Mouse (Mus musculus): ENCODE results near the gene Gm527. TPM values are rescaled to one million over a fixed set of nuclear protein-coding genes. Genes with fewer than 3 reads are reported as not detected.

The Gm527 gene
- total and polyA plus RNA-seq, 2 experiments = 0.27 to 1.3 TPM

DNA sequence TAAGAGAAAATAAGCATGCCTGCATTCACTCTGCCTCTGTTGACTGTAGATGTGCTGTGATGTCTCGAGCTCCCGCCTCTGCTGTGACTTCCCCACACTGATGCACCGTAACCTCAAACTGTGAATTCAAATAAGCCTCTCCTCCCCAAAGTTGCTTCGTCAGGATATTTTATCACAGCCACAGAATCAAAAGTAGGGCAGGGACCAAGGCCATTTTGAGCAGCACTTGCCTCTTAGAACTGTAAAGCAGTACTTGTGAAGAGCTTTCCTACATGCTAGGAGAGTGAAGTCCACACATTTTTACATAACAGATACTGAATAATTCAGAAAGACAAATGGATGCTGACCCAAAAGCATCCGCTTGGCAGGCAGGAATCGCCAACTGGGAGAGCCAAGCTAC, 4.7 kb upstream of the Gm527 start:
- Histone ChIP-seq H3K9ac (ENCODE audit: low read depth, low read length) (no peak overlapping the region), H3K36me3 (ENCODE audit: control insufficient read depth, insufficient read depth, low read length) (no peaks in the 10 kb centered on the region), H3K27me3 (ENCODE audit: control insufficient read depth, insufficient read depth, low read length) (no peaks in the 10 kb centered on the region), H3K4me3 (ENCODE audit: insufficient read depth, low read depth, low read length) (no peak overlapping the region), H3K79me2 (ENCODE audit: control insufficient read depth, insufficient read depth, low read length) (no peaks in the 10 kb centered on the region), H3K27ac (replicated peaks; ENCODE audit: insufficient read depth, low read depth, low read length) (no peak overlapping the region), H3K4me1 (ENCODE audit: control insufficient read depth, insufficient read depth, low read length) (no peaks in the 10 kb centered on the region)
- no peak for DNase-seq (ENCODE audit: extremely low read depth, low read depth, low spot score)
- WGBS = 62% methylated on average over 6 of the region's 6 CpGs
- TF ChIP-seq POLR2A (IDR thresholded peaks at IDR 0.05; ENCODE audit: extremely low read depth, insufficient read depth, low read length) (no peak), CTCF (IDR thresholded peaks at IDR 0.05; ENCODE audit: low read depth, low read length) (no peak)

DNA sequence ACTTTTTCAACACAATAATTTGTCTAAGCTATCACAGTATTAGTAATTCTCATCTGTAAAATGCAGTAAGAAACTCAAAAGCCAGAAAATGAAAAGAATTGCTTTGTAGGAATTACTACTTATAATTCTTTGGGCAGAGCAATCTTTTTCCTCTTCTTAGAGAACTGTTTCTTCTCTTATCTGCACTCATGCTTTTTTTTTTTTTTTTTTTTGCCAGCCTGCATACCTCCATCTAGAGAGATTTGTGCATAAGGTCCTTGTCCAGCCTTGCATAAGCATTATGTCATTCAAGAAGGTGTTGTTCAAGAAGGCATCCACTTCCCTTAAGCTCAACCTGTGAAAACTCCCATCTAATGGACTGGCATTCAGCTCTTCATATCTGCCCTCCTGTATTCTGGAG, 971 bp upstream of the Gm527 start:
- TF ChIP-seq CTCF (IDR thresholded peaks at IDR 0.05; ENCODE audit: low read depth, low read length) = no peak
- no peak for TF ChIP-seq POLR2A (IDR thresholded peaks at IDR 0.05; ENCODE audit: extremely low read depth, insufficient read depth, low read length)

DNA sequence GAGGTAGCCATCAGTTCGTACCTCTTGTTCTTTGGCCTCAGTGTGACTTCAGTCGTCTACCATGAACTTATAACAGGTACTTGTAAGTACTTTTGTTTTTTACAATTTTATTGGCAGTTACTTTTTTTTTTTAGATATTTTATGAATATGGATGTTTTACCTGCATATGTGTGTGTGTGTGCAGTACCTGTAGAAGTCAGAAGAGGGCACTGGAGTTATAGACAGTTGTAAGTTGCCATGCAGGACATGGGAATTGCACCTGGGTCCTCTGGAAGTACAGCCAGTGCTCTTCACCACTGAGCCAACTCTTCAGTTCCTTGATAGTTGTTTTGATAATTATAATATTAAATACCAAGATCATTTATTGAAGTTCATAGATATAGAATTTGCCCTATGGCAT, 19.8 kb downstream of the Gm527 start:
- WGBS = 83% methylated on average over 2 of the region's 2 CpGs

More for the DNA sequence above, 971 bp upstream of the Gm527 start:
- H3K36me3 ChIP-seq (ENCODE audit: control insufficient read depth, insufficient read depth, low read length) = no peaks in the 10 kb centered on the region
- H3K27me3 ChIP-seq (ENCODE audit: control insufficient read depth, insufficient read depth, low read length) = no peaks in the 10 kb centered on the region
- H3K79me2 ChIP-seq (ENCODE audit: control insufficient read depth, insufficient read depth, low read length) = no peaks in the 10 kb centered on the region
- H3K4me3 ChIP-seq (ENCODE audit: insufficient read depth, low read depth, low read length) = no peak overlapping the region
- no peak overlapping the region for H3K9ac ChIP-seq (ENCODE audit: low read depth, low read length)
- H3K4me1 ChIP-seq (ENCODE audit: control insufficient read depth, insufficient read depth, low read length) = no peaks in the 10 kb centered on the region
- no peak overlapping the region for H3K27ac ChIP-seq (replicated peaks; ENCODE audit: insufficient read depth, low read depth, low read length)
- no peak for DNase-seq (ENCODE audit: extremely low read depth, low read depth, low spot score)

GRCm38 (mm10) chr12:64964560-64964959, 46.9 kb downstream of the Gm527 start:
- H3K27ac ChIP-seq (replicated peaks; ENCODE audit: insufficient read depth, low read depth, low read length) = no peak overlapping the region
- WGBS = 8% methylated on average over 4 of the region's 4 CpGs

More for the DNA sequence above, 19.8 kb downstream of the Gm527 start:
- Histone ChIP-seq H3K4me1 (ENCODE audit: control insufficient read depth, insufficient read depth, low read length) (no peaks in the 10 kb centered on the region), H3K27me3 (ENCODE audit: control insufficient read depth, insufficient read depth, low read length) (no peaks in the 10 kb centered on the region; the same call in 1 of the 2 replicates), H3K9ac (ENCODE audit: low read depth, low read length) (no peak overlapping the region), H3K4me3 (ENCODE audit: insufficient read depth, low read depth, low read length) (no peak overlapping the region), H3K79me2 (ENCODE audit: control insufficient read depth, insufficient read depth, low read length) (no peaks in the 10 kb centered on the region), H3K27ac (replicated peaks; ENCODE audit: insufficient read depth, low read depth, low read length) (no peak overlapping the region), H3K36me3 (ENCODE audit: control insufficient read depth, insufficient read depth, low read length) (peaks cover 3% of the 10 kb centered on the region; the same call in 1 of the 2 replicates)
- peak; percentile 36 for DNase-seq (ENCODE audit: extremely low read depth, low read depth, low spot score)
- TF ChIP-seq POLR2A (IDR thresholded peaks at IDR 0.05; ENCODE audit: extremely low read depth, insufficient read depth, low read length) (no peak), CTCF (IDR thresholded peaks at IDR 0.05; ENCODE audit: low read depth, low read length) (peak; percentile 25)

GRCm38 (mm10) chr12:64965124-64966026, 47.7 kb downstream of the Gm527 start, which contains the start of the genes Klhl28 and Togaram1:
TSS of gene Klhl28 (minus strand) at chr12:64965534.
TSS of gene Togaram1 (plus strand) at chr12:64965804.
- peak within 1 kb of the TSS; percentile 37 for H3K27ac ChIP-seq (replicated peaks; ENCODE audit: insufficient read depth, low read depth, low read length)
- peak; percentile 99 for DNase-seq (ENCODE audit: extremely low read depth, low read depth, low spot score)
- H3K79me2 ChIP-seq (ENCODE audit: control insufficient read depth, insufficient read depth, low read length) = no peaks in the 10 kb centered on the region; the same call in 1 of the 2 replicates
- H3K4me1 ChIP-seq (ENCODE audit: control insufficient read depth, insufficient read depth, low read length) = peaks cover 8% of the 10 kb centered on the region
- 0% methylated on average over 45 of the region's 45 CpGs for WGBS
- peak within 1 kb of the TSS; percentile 84 for H3K9ac ChIP-seq (ENCODE audit: low read depth, low read length)
- H3K4me3 ChIP-seq (ENCODE audit: insufficient read depth, low read depth, low read length) = peak within 1 kb of the TSS; percentile 81
- H3K36me3 ChIP-seq (ENCODE audit: control insufficient read depth, insufficient read depth, low read length) = no peaks in the 10 kb centered on the region
- TF ChIP-seq POLR2A (IDR thresholded peaks at IDR 0.05; ENCODE audit: extremely low read depth, insufficient read depth, low read length) (peak; percentile 81), CTCF (IDR thresholded peaks at IDR 0.05; ENCODE audit: low read depth, low read length) (no peak)
- H3K27me3 ChIP-seq (ENCODE audit: control insufficient read depth, insufficient read depth, low read length) = no peaks in the 10 kb centered on the region

More at GRCm38 (mm10) chr12:64964560-64964959, 46.9 kb downstream of the Gm527 start:
- no peak for TF ChIP-seq POLR2A (IDR thresholded peaks at IDR 0.05; ENCODE audit: extremely low read depth, insufficient read depth, low read length)
- TF ChIP-seq CTCF (IDR thresholded peaks at IDR 0.05; ENCODE audit: low read depth, low read length) = no peak
- H3K4me3 ChIP-seq (ENCODE audit: insufficient read depth, low read depth, low read length) = peak overlapping the region; percentile 65
- DNase-seq (ENCODE audit: extremely low read depth, low read depth, low spot score) = no peak
- no peaks in the 10 kb centered on the region; the same call in 1 of the 2 replicates for H3K79me2 ChIP-seq (ENCODE audit: control insufficient read depth, insufficient read depth, low read length)
- H3K9ac ChIP-seq (ENCODE audit: low read depth, low read length) = no peak overlapping the region
- no peaks in the 10 kb centered on the region for H3K36me3 ChIP-seq (ENCODE audit: control insufficient read depth, insufficient read depth, low read length)
- H3K27me3 ChIP-seq (ENCODE audit: control insufficient read depth, insufficient read depth, low read length) = no peaks in the 10 kb centered on the region
- H3K4me1 ChIP-seq (ENCODE audit: control insufficient read depth, insufficient read depth, low read length) = peaks cover 8% of the 10 kb centered on the region

Data from liver, adult 2 months (tissue).